Mouse (Mus musculus) liver, adult 2 months (tissue): ENCODE data around the gene Rpl24. TPM values are rescaled to one million over a fixed set of nuclear protein-coding genes. Genes with fewer than 3 reads are reported as not detected.

Source experiments
- DNase-seq: peaks from one replicate; pipeline ENCODE4 v3.0.0-alpha.2; 2011; ENCODE audit warnings: low read depth, low spot score; ENCODE audit errors: extremely low read depth
- H3K27ac ChIP-seq: fragments of 200-500 bp; replicated peaks from 2 replicates; pipeline ENCODE4 v1.5.1; 2012; ENCODE audit warnings: low read depth, mild to moderate bottlenecking, control low read depth, inconsistent platforms, low read length; ENCODE audit not compliant: insufficient read depth
- H3K27me3 ChIP-seq: fragments of 200-500 bp; 2 replicates; pipeline ENCODE4 v1.6.1; 2012; ENCODE audit warnings: mild to moderate bottlenecking, moderate library complexity, low read length, inconsistent platforms; ENCODE audit not compliant: control insufficient read depth, insufficient read depth
- H3K36me3 ChIP-seq: fragments of 200-500 bp; 2 replicates; pipeline ENCODE4 v1.6.1; 2012; ENCODE audit warnings: low read length, inconsistent platforms; ENCODE audit not compliant: control insufficient read depth, insufficient read depth
- H3K4me1 ChIP-seq: fragments of 200-500 bp; 2 replicates; pipeline ENCODE4 v1.6.1; 2011; ENCODE audit warnings: low read length; ENCODE audit not compliant: control insufficient read depth, insufficient read depth
- H3K4me3 ChIP-seq: fragments of 200-500 bp; 2 replicates; pipeline ENCODE4 v1.5.1; 2011; ENCODE audit warnings: low read depth, mild to moderate bottlenecking, control low read depth, low read length, moderate library complexity; ENCODE audit not compliant: insufficient read depth
- H3K79me2 ChIP-seq: fragments of 200-500 bp; 2 replicates; pipeline ENCODE4 v1.6.1; 2012; ENCODE audit warnings: inconsistent platforms, mild to moderate bottlenecking, low read length, moderate library complexity; ENCODE audit not compliant: control insufficient read depth, insufficient read depth
- H3K9ac ChIP-seq: fragments of 200-500 bp; 2 replicates; pipeline ENCODE4 v1.6.1; 2012; ENCODE audit warnings: low read depth, mild to moderate bottlenecking, control low read depth, inconsistent platforms, low read length
- CTCF ChIP-seq: fragments of 200-500 bp; IDR thresholded peaks from 2 replicates; pipeline ENCODE4 v1.5.1; 2011; ENCODE audit warnings: low read depth, low read length, control low read depth
- POLR2A ChIP-seq: fragments of 200-500 bp; IDR thresholded peaks from 2 replicates; pipeline ENCODE4 v1.6.1; 2011; ENCODE audit warnings: low read length, control low read depth; ENCODE audit not compliant: insufficient read depth; ENCODE audit errors: extremely low read depth
- WGBS: fragments of 180-500 bp; shearing (Covaris S2); methylation state at CpG from one replicate; pipeline ENCODE4 v1.1.7; 2018; 5-methylcytosine and 5-hydroxymethylcytosine counted together
- polyA plus RNA-seq: library from polyadenylated mRNA; depleted of rRNA; stranded (reverse); fragments of >200 nt; gene quantifications from 2 replicates; pipeline ENCODE4 v1.2.3, GENCODE M21; 2012; rRNA removed
- total RNA-seq: library from RNA; depleted of rRNA; stranded (reverse); fragments of >200 nt; gene quantifications from 2 replicates; pipeline ENCODE4 v1.2.3, GENCODE M21; 2014; rRNA removed

Rpl24 gene
- total and polyA plus RNA-seq, 2 experiments = 95.2 to 178 TPM

DNA sequence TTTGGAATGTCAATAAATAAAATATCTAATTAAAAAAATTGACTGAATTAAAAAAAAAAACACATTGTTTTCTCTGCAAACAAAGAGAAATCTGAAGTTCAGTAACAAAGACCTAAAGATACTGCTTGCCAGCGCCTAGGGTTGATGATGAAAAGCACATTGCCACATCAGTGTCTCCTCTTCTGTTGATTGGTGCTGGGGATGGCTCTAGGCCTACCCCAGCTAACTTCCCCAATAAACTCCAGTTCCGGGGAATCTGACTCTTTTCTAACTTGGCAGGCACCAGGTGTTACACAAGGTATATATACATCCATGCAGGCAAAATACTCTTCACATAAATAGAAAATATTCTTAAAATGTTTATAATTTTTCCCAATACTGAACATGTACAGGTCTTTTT is 28.2 kb downstream of the Rpl24 start:
- H3K9ac ChIP-seq = no peak overlapping the region
- 72% methylated on average over 2 of the region's 2 CpGs for WGBS
- peaks cover 6% of the 10 kb centered on the region; the same call in 1 of the 2 replicates for H3K79me2 ChIP-seq
- TF ChIP-seq POLR2A (no peak), CTCF (no peak)
- DNase-seq = no peak
- peaks cover 37% of the 10 kb centered on the region for H3K36me3 ChIP-seq
- no peaks in the 10 kb centered on the region for H3K4me1 ChIP-seq
- no peaks in the 10 kb centered on the region for H3K27me3 ChIP-seq
- no peak overlapping the region for H3K27ac ChIP-seq
- H3K4me3 ChIP-seq = no peak overlapping the region

DNA sequence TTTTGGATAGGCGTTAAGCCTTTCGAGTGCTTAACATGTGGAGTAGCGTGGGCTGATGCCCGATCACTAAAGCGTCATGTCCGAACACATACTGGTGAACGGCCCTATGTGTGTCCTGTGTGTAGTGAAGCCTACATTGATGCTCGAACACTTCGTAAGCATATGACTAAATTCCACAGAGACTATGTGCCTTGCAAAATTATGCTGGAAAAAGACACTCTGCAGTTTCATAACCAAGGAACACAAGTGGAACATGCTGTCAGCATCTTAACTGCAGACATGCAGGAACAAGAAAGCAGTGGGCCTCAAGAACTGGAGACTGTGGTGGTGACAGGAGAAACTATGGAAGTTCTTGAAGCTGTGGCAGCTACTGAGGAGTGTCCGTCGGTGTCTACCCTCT is 40.7 kb downstream of the Rpl24 start:
- DNase-seq = no peak
- H3K9ac ChIP-seq = no peak overlapping the region
- no peak overlapping the region for H3K4me3 ChIP-seq
- peaks cover 4% of the 10 kb centered on the region; the same call in 1 of the 2 replicates for H3K79me2 ChIP-seq
- H3K27ac ChIP-seq = no peak overlapping the region
- 93% methylated on average over 11 of the region's 11 CpGs for WGBS
- peaks cover 48% of the 10 kb centered on the region for H3K36me3 ChIP-seq
- TF ChIP-seq CTCF (no peak), POLR2A (no peak)
- no peaks in the 10 kb centered on the region for H3K4me1 ChIP-seq
- no peaks in the 10 kb centered on the region for H3K27me3 ChIP-seq

DNA sequence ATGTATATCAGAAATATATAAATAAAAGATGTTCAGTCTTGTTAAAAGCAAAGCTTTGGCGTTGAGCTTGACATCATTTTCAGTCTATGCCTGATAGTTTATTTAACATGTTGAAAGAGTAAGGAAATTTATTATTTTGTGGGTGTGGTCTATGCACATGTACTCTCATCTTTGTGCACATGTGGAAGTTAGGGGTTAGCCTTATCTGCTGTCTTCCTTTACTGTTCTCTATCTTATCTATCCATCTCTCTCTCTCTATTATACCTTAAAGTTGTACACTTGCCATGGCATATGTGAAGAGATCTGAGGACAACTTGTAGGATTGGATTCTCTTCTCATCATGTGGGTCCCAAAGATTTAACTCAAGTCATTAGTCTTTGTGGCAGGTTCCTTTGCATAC is 42.8 kb downstream of the Rpl24 start:
- peaks cover 4% of the 10 kb centered on the region; the same call in 1 of the 2 replicates for H3K79me2 ChIP-seq
- TF ChIP-seq POLR2A = no peak
- no peak for TF ChIP-seq CTCF
- H3K27ac ChIP-seq = no peak overlapping the region
- H3K27me3 ChIP-seq = no peaks in the 10 kb centered on the region
- no peak overlapping the region for H3K9ac ChIP-seq
- H3K36me3 ChIP-seq = peaks cover 37% of the 10 kb centered on the region
- no peak overlapping the region for H3K4me3 ChIP-seq
- H3K4me1 ChIP-seq = no peaks in the 10 kb centered on the region
- 96% methylated on average over 1 of the region's 1 CpGs for WGBS
- no peak for DNase-seq

DNA sequence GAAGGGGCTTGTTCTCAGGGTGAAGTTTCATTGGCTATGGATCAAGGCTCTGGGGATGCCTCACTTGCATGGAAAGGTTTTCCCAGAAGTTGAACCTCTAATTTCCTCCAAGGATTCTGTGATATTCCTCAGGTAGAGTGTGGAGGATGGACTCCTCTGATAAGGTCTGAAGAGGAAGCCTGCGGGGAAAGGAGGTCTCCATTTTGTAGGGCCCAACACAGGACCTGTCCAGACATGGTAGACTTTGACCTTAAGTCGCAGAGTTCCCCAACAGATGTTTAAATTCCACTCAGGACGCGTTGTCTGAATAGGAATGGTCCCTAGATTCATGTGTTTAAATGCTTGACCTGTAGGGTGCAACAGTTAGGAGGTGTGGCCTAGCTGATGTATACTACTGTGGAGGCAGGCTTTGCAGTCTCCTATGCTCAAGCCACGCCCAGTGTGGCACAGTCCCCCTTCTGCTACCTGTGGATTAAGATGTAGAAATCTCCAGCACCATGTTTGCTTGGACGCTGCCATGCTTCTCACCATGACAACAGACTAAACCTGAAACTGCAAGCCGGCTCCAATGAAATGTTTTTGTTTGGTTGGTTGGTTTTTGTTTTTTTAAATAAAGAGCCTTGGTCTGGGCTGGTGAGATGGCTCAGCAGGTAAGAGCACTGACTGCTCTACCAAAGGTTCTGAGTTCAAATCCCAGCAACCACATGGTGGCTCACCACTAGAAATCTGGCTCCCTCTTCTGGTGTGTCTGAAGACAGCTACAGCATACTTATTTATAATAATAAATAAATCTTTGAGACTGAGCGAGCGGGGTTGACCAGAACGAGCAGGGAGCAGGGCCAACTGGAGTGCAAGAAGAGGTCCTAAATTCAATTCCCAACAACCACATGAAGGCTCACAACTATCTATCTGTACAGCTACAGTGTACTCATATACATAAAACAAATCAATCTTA is 47.0 kb downstream of the Rpl24 start:
- Histone ChIP-seq H3K27me3 (no peaks in the 10 kb centered on the region), H3K27ac (no peak overlapping the region), H3K4me1 (no peaks in the 10 kb centered on the region), H3K4me3 (no peak overlapping the region), H3K36me3 (peaks cover 22% of the 10 kb centered on the region), H3K9ac (no peak overlapping the region), H3K79me2 (no peaks in the 10 kb centered on the region)
- no peak for TF ChIP-seq POLR2A
- no peak for TF ChIP-seq CTCF
- WGBS = 88% methylated on average over 10 of the region's 10 CpGs
- DNase-seq = no peak

DNA sequence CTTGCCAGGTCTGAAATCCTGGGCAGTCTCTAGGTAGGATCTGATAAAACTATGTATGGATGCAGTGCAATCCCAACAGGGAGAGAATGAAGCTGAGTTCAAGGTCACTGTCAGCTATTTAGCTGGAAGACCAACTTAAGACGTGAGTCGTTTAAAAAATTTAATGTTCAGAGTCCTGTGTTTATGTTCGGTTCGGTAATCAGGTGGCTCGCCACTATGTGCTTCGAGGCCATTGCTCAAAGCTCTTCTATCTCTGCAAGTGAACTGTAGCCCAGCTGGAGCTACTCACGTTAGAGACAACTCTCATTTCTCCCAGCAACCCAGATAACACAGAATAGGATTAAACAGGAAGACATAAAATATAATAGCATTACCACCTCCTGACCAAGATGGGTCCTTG is 48.0 kb downstream of the Rpl24 start:
- no peak overlapping the region for H3K9ac ChIP-seq
- no peaks in the 10 kb centered on the region for H3K4me1 ChIP-seq
- H3K27me3 ChIP-seq = no peaks in the 10 kb centered on the region
- no peak for TF ChIP-seq POLR2A
- no peak for TF ChIP-seq CTCF
- peaks cover 28% of the 10 kb centered on the region for H3K36me3 ChIP-seq
- no peak overlapping the region for H3K4me3 ChIP-seq
- DNase-seq = no peak
- H3K79me2 ChIP-seq = no peaks in the 10 kb centered on the region
- 84% methylated on average over 7 of the region's 7 CpGs for WGBS
- no peak overlapping the region for H3K27ac ChIP-seq

DNA sequence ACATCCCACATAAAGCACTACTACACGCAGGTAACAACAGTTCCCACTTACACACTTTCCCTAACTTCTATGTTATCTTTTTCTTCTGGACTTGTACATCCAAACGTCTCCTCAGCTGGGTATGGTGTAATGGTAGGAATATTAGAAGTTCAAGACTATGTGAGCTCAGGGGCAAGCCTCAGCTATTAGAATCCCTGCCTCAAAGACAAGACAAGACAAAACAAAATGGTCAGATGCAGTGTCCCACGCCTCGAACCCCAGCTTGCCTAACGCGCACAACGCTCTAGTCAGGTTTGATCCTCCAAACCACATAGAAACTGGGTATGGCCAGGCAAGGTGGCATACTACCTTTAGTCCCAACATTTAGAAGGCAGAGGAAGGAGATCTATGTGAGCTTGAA is 53.6 kb downstream of the Rpl24 start:
- Histone ChIP-seq H3K36me3 (peaks cover 37% of the 10 kb centered on the region), H3K79me2 (peaks cover 5% of the 10 kb centered on the region; the same call in 1 of the 2 replicates), H3K27me3 (no peaks in the 10 kb centered on the region), H3K9ac (no peak overlapping the region), H3K27ac (no peak overlapping the region), H3K4me3 (no peak overlapping the region), H3K4me1 (no peaks in the 10 kb centered on the region)
- no peak for DNase-seq
- TF ChIP-seq POLR2A (no peak), CTCF (no peak)
- 95% methylated on average over 7 of the region's 7 CpGs for WGBS

Other genes starting within 250 kb of the Rpl24 start
- gene Nfkbiz, start 127.4 kb upstream of the Rpl24 start, total RNA-seq = 3.7 and 4.2 TPM in 2 replicates
- gene Nfkbiz, start 127.4 kb upstream of the Rpl24 start, polyA plus RNA-seq = 4.1 and 4.5 TPM in 2 replicates
- 0.34 and 0.37 TPM in 2 replicates for gene Nxpe3, start 71.0 kb upstream of the Rpl24 start, total RNA-seq
- 0.06 and 0.12 TPM in 2 replicates for gene Nxpe3, start 71.0 kb upstream of the Rpl24 start, polyA plus RNA-seq
- gene Cep97, start 31.4 kb upstream of the Rpl24 start, total RNA-seq = 1.7 and 1.9 TPM in 2 replicates
- gene Cep97, start 31.4 kb upstream of the Rpl24 start, polyA plus RNA-seq = 0.39 and 0.91 TPM in 2 replicates
- 8.6 and 9.9 TPM in 2 replicates for gene Zbtb11, start 7.6 kb downstream of the Rpl24 start, total RNA-seq
- 2.0 and 2.8 TPM in 2 replicates for gene Zbtb11, start 7.6 kb downstream of the Rpl24 start, polyA plus RNA-seq
- gene Pcnp, start 63.5 kb downstream of the Rpl24 start, total RNA-seq = 55.8 and 67.7 TPM in 2 replicates
- 8.7 and 11.6 TPM in 2 replicates for gene Pcnp, start 63.5 kb downstream of the Rpl24 start, polyA plus RNA-seq
- 9.7 and 10.5 TPM in 2 replicates for gene Trmt10c, start 71.5 kb downstream of the Rpl24 start, total RNA-seq
- 3.7 and 3.8 TPM in 2 replicates for gene Trmt10c, start 71.5 kb downstream of the Rpl24 start, polyA plus RNA-seq
- gene Senp7, start 82.1 kb downstream of the Rpl24 start, total RNA-seq = 6.7 and 6.9 TPM in 2 replicates
- gene Senp7, start 82.1 kb downstream of the Rpl24 start, polyA plus RNA-seq = 1.2 and 1.3 TPM in 2 replicates
- 2.9 and 3.2 TPM in 2 replicates for gene Impg2, start 238.0 kb downstream of the Rpl24 start, total RNA-seq
- 0.19 and 0.31 TPM in 2 replicates for gene Impg2, start 238.0 kb downstream of the Rpl24 start, polyA plus RNA-seq